In genomic region chr15:96055361-96055760, GRCm38 (mm10) we compare ENCODE assay signal across 23 mouse cellular contexts.
DNase-seq lines count a peak whose midpoint lies in the region; ATAC-seq lines count a peak whose summit lies in the region.
"Had no signal": no experiment of that assay in that cellular context is flagged by ENCODE, and none has a peak within 500 bp of the region (broad histone marks: within the 10 kb centered on the region; RNA-seq: fewer than 3 reads in every experiment).

No protein-coding gene starts in this region.

- WGBS in hindbrain, embryonic 14.5 days = 48% methylated on average over 10 of the region's 10 CpGs
- 70% methylated on average over 10 of the region's 10 CpGs for WGBS in hindbrain, embryonic 10.5 days
- whole genome bisulfite sequencing in neural tube, embryonic 13.5 days = 31% methylated on average over 10 of the region's 10 CpGs

- no peak overlapping the region for H3K27ac ChIP-seq in hindbrain, embryonic 14.5 days
- no peak overlapping the region for H3K27ac ChIP-seq in hindbrain, embryonic 10.5 days
- 0 out of 2 replicates have a peak overlapping the region, but pooled peaks have one; percentile 9 for H3K27ac ChIP-seq in neural tube, embryonic 13.5 days (replicated peaks)
- H3K27ac ChIP-seq: embryonic facial prominence, embryonic 15.5 days; gastrocnemius, adult 2 months; heart, embryonic 15.5 days; limb, embryonic 12.5 days had no signal

- H3K9me3 ChIP-seq in hindbrain, embryonic 14.5 days (ENCODE audit: control insufficient read depth, low read length) = no peaks in the 10 kb centered on the region
- 0 out of 2 replicates have a peak, but pooled peaks cover 3% of the 10 kb centered on the region for H3K9me3 ChIP-seq in hindbrain, embryonic 10.5 days
- H3K9me3 ChIP-seq in neural tube, embryonic 13.5 days = no peaks in the 10 kb centered on the region
- H3K9me3 ChIP-seq: embryonic facial prominence, embryonic 15.5 days; heart, embryonic 15.5 days had no signal

- peaks cover 6% of the 10 kb centered on the region; the same call in 1 of the 2 replicates for H3K4me1 ChIP-seq in hindbrain, embryonic 14.5 days (replicated peaks; ENCODE audit: control insufficient read depth, insufficient read depth, low read length)
- 0 out of 2 replicates have a peak, but pooled peaks cover 3% of the 10 kb centered on the region for H3K4me1 ChIP-seq in hindbrain, embryonic 10.5 days (replicated peaks)
- H3K4me1 ChIP-seq in neural tube, embryonic 13.5 days (replicated peaks) = peaks cover 16% of the 10 kb centered on the region
- H3K4me1 ChIP-seq: embryonic facial prominence, embryonic 15.5 days; limb, embryonic 12.5 days had no signal

- H3K9ac ChIP-seq in hindbrain, embryonic 14.5 days = no peak overlapping the region
- H3K9ac ChIP-seq in neural tube, embryonic 13.5 days = no peak overlapping the region
- H3K9ac ChIP-seq: embryonic facial prominence, embryonic 15.5 days; heart, embryonic 15.5 days; limb, embryonic 12.5 days; liver, postnatal 0 days had no signal

- peak overlapping the region; percentile 24 for H3K4me2 ChIP-seq in hindbrain, embryonic 14.5 days (replicated peaks)
- H3K4me2 ChIP-seq in neural tube, embryonic 13.5 days = peak overlapping the region; percentile 39
- H3K4me2 ChIP-seq: embryonic facial prominence, embryonic 15.5 days; heart, embryonic 15.5 days; limb, embryonic 12.5 days; liver, embryonic 11.5 days had no signal

- no peaks in the 10 kb centered on the region for H3K27me3 ChIP-seq in hindbrain, embryonic 14.5 days (ENCODE audit: control insufficient read depth, insufficient read depth, low read length)
- H3K27me3 ChIP-seq in hindbrain, embryonic 10.5 days (ENCODE audit: insufficient read depth, poor library complexity, severe bottlenecking) = no peaks in the 10 kb centered on the region
- no peaks in the 10 kb centered on the region for H3K27me3 ChIP-seq in neural tube, embryonic 13.5 days
- H3K27me3 ChIP-seq: embryonic facial prominence, embryonic 15.5 days; heart, embryonic 15.5 days; limb, embryonic 12.5 days had no signal

- H3K4me3 ChIP-seq in hindbrain, embryonic 14.5 days (replicated peaks; ENCODE audit: low read length) = no peak overlapping the region
- no peak overlapping the region for H3K4me3 ChIP-seq in hindbrain, embryonic 10.5 days
- no peak overlapping the region for H3K4me3 ChIP-seq in neural tube, embryonic 13.5 days
- H3K4me3 ChIP-seq: embryonic facial prominence, embryonic 15.5 days; gastrocnemius, adult 2 months; heart, embryonic 15.5 days; limb, embryonic 12.5 days had no signal

- H3K36me3 ChIP-seq in hindbrain, embryonic 14.5 days (replicated peaks; ENCODE audit: control insufficient read depth, insufficient read depth) = no peaks in the 10 kb centered on the region
- no peaks in the 10 kb centered on the region for H3K36me3 ChIP-seq in hindbrain, embryonic 10.5 days
- H3K36me3 ChIP-seq in neural tube, embryonic 13.5 days = no peaks in the 10 kb centered on the region
- H3K36me3 ChIP-seq: embryonic facial prominence, embryonic 15.5 days; heart, embryonic 15.5 days; limb, embryonic 12.5 days had no signal

- ATAC-seq in hindbrain, embryonic 14.5 days (ENCODE audit: low FRiP score) = no peak
- ATAC-seq in neural tube, embryonic 13.5 days (ENCODE audit: low read depth) = no peak
- ATAC-seq: forebrain, embryonic 14.5 days; intestine, postnatal 0 days; liver, postnatal 0 days; midbrain, embryonic 16.5 days had no signal

- DNase-seq in hindbrain, embryonic 14.5 days (ENCODE audit: low spot score) = no peak
- no peak for DNase-seq in hindbrain, embryonic 10.5 days (ENCODE audit: low spot score)
- DNase-seq in kidney, postnatal 10 days = peak; percentile 45
- DNase-seq in kidney, adult 11 months = no peak
- DNase-seq in neural tube, embryonic 10.5 days (ENCODE audit: extremely low spot score, low spot score) = no peak
- no peak for DNase-seq in adrenal gland, postnatal 36 days
- DNase-seq: adrenal gland, adult 2 months; cerebellum, adult 18-20 months; cerebellum, postnatal 14 days; embryo, embryonic 11 days; gastrocnemius, adult 2 months; heart, postnatal 36 days; liver, postnatal 0 days; lung, postnatal 10 days; right cerebral cortex, postnatal 14 days had no signal
